Mouse (Mus musculus): Measurements from ENCODE around the gene Psma6. TPM values are rescaled to one million over a fixed set of nuclear protein-coding genes. Genes with fewer than 3 reads are reported as not detected.

The Psma6 gene
- polyA plus RNA-seq, 1 experiment, result 538 TPM

DNA sequence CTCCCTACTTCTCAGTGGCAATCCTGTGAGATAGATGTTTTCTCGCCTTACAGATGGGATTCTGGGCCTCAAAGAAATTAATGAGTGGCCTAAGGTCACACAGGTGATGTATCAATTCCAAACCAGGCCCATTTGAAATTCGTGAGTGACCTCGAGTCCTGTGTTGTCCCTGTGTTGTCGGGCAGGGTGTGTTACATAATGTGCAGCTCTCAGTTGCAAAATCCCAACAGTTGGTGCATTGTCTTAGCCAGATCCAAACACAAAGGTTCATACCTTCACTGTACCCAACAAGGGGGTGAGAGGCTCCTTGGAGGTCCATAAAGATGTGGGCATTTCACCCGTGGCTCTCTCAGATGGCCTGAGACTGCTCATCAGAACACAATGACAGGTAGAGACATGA, 56.4 kb downstream of the Psma6 start:
- H3K27ac ChIP-seq (ENCODE audit: control insufficient read depth, insufficient read depth, low read depth, low read length), result no peak overlapping the region
- H3K36me3 ChIP-seq (ENCODE audit: control insufficient read depth, insufficient read depth, low read length), result no peaks in the 10 kb centered on the region
- no peak overlapping the region for H3K4me3 ChIP-seq (ENCODE audit: control insufficient read depth, low read depth, low read length)
- TF ChIP-seq CTCF (IDR thresholded peaks at IDR 0.05; ENCODE audit: control insufficient read depth, insufficient read depth, insufficient replicate concordance, low read depth, low read length) (no peak), POLR2A (IDR thresholded peaks at IDR 0.05; ENCODE audit: control insufficient read depth, low read depth, low read length) (no peak)
- H3K27me3 ChIP-seq (ENCODE audit: control insufficient read depth, insufficient read depth, low read length), result no peaks in the 10 kb centered on the region
- peaks cover 5% of the 10 kb centered on the region for H3K4me1 ChIP-seq (ENCODE audit: control insufficient read depth, insufficient read depth, low read length)

DNA sequence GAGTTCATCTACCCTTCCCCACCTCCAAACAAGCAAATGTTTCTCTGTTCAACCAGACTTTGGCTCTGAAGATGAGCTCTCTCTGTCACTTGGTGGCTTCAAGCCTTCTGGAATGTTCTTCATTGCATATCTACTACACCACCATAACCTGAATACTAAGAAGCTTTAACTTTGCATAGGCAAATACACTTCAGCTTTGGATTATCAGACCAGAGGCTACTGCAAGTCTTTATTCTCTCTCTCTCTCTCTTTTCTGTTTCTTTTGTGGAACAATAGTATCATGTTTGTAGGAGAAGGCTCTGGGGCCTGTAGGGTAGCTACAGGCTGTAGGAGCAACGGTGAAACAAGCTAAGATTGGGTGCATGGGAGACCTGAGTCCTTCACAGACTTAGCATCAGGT, 58.2 kb downstream of the Psma6 start:
- TF ChIP-seq POLR2A (IDR thresholded peaks at IDR 0.05; ENCODE audit: control insufficient read depth, low read depth, low read length), result no peak
- TF ChIP-seq CTCF (IDR thresholded peaks at IDR 0.05; ENCODE audit: control insufficient read depth, insufficient read depth, insufficient replicate concordance, low read depth, low read length), result no peak
- no peaks in the 10 kb centered on the region for H3K27me3 ChIP-seq (ENCODE audit: control insufficient read depth, insufficient read depth, low read length)
- peak overlapping the region; percentile 47 for H3K27ac ChIP-seq (ENCODE audit: control insufficient read depth, insufficient read depth, low read depth, low read length)
- no peaks in the 10 kb centered on the region for H3K36me3 ChIP-seq (ENCODE audit: control insufficient read depth, insufficient read depth, low read length)
- H3K4me3 ChIP-seq (ENCODE audit: control insufficient read depth, low read depth, low read length), result no peak overlapping the region
- peaks cover 12% of the 10 kb centered on the region for H3K4me1 ChIP-seq (ENCODE audit: control insufficient read depth, insufficient read depth, low read length)

GRCm38 (mm10) chr12:55442861-55443850, 59.1 kb downstream of the Psma6 start:
- peaks cover 13% of the 10 kb centered on the region for H3K4me1 ChIP-seq (ENCODE audit: control insufficient read depth, insufficient read depth, low read length)
- H3K27me3 ChIP-seq (ENCODE audit: control insufficient read depth, insufficient read depth, low read length), result no peaks in the 10 kb centered on the region
- no peaks in the 10 kb centered on the region for H3K36me3 ChIP-seq (ENCODE audit: control insufficient read depth, insufficient read depth, low read length)
- peak overlapping the region; percentile 68 for H3K27ac ChIP-seq (ENCODE audit: control insufficient read depth, insufficient read depth, low read depth, low read length)
- H3K4me3 ChIP-seq (ENCODE audit: control insufficient read depth, low read depth, low read length), result no peak overlapping the region
- no peak for TF ChIP-seq POLR2A (IDR thresholded peaks at IDR 0.05; ENCODE audit: control insufficient read depth, low read depth, low read length)
- TF ChIP-seq CTCF (IDR thresholded peaks at IDR 0.05; ENCODE audit: control insufficient read depth, insufficient read depth, insufficient replicate concordance, low read depth, low read length), result no peak

DNA sequence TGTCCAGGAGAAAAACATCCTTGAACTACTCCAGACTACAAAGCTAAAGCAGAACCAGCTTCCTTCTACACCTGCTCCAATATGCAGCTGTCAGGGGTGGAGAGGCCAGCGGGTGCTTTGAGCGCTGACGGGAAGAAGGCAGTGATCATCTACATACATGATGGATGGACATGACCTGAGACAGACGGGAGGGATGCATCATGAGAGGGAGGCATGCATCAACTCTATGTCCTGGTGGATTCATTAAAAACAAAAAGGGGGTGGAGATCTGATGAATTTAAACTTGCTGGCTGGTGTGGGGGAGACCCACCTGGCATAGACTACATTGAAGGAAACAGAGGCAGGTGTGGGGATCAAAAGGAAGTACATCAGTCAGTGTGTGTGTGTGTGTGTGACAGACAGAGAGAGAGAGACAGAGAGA, 60.0 kb downstream of the Psma6 start:
- H3K4me1 ChIP-seq (ENCODE audit: control insufficient read depth, insufficient read depth, low read length), result peaks cover 8% of the 10 kb centered on the region
- no peaks in the 10 kb centered on the region for H3K36me3 ChIP-seq (ENCODE audit: control insufficient read depth, insufficient read depth, low read length)
- TF ChIP-seq POLR2A (IDR thresholded peaks at IDR 0.05; ENCODE audit: control insufficient read depth, low read depth, low read length) (no peak), CTCF (IDR thresholded peaks at IDR 0.05; ENCODE audit: control insufficient read depth, insufficient read depth, insufficient replicate concordance, low read depth, low read length) (no peak)
- H3K27me3 ChIP-seq (ENCODE audit: control insufficient read depth, insufficient read depth, low read length), result no peaks in the 10 kb centered on the region
- peak overlapping the region; percentile 37; the same call in 1 of the 2 replicates for H3K27ac ChIP-seq (ENCODE audit: control insufficient read depth, insufficient read depth, low read depth, low read length)
- H3K4me3 ChIP-seq (ENCODE audit: control insufficient read depth, low read depth, low read length), result no peak overlapping the region

DNA sequence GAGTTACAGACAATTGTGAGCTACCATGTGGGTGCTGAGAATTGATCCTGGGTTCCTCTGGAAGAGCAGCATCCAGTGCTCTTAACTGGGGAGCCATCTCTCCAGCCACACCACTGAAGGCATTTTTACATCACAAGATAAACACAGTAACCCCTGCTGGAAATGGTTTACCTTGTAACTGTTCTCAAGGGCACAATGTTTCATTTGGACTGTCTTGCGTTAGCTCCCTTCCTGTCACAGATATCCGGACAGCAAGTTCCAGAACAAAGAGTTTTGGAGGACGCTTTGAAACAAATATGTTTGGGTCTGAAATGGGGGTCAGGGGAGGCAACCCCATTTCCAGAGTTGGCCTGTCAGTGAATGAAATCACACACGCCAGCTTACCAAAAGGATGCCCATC, 61.6 kb downstream of the Psma6 start:
- H3K4me1 ChIP-seq (ENCODE audit: control insufficient read depth, insufficient read depth, low read length), result peaks cover 11% of the 10 kb centered on the region
- H3K4me3 ChIP-seq (ENCODE audit: control insufficient read depth, low read depth, low read length), result no peak overlapping the region
- no peaks in the 10 kb centered on the region for H3K27me3 ChIP-seq (ENCODE audit: control insufficient read depth, insufficient read depth, low read length)
- peak overlapping the region; percentile 89 for H3K27ac ChIP-seq (ENCODE audit: control insufficient read depth, insufficient read depth, low read depth, low read length)
- TF ChIP-seq POLR2A (IDR thresholded peaks at IDR 0.05; ENCODE audit: control insufficient read depth, low read depth, low read length), result no peak
- no peak for TF ChIP-seq CTCF (IDR thresholded peaks at IDR 0.05; ENCODE audit: control insufficient read depth, insufficient read depth, insufficient replicate concordance, low read depth, low read length)
- H3K36me3 ChIP-seq (ENCODE audit: control insufficient read depth, insufficient read depth, low read length), result no peaks in the 10 kb centered on the region

DNA sequence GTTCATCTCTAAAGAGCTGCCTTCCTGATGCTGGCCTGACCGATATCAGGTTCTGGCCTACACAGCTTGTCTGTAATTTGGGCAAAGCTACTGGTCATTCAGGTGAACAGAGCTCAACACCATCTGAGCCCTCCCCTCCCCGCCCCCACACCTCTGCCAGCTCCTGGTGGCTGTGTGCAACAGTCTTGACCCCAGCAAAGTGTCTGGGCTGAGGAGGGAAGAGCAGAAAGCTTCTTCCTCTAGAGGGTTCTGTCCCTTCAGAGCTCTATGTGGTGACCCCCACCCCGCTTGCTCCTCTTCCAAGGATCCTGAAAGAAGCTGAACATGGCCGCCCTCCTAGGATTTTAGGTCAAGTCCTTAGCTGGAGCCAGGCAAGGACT, 62.3 kb downstream of the Psma6 start:
- Histone ChIP-seq H3K4me3 (ENCODE audit: control insufficient read depth, low read depth, low read length) (no peak overlapping the region), H3K4me1 (ENCODE audit: control insufficient read depth, insufficient read depth, low read length) (peaks cover 11% of the 10 kb centered on the region), H3K27me3 (ENCODE audit: control insufficient read depth, insufficient read depth, low read length) (no peaks in the 10 kb centered on the region), H3K36me3 (ENCODE audit: control insufficient read depth, insufficient read depth, low read length) (no peaks in the 10 kb centered on the region), H3K27ac (ENCODE audit: control insufficient read depth, insufficient read depth, low read depth, low read length) (peak overlapping the region; percentile 89)
- TF ChIP-seq POLR2A (IDR thresholded peaks at IDR 0.05; ENCODE audit: control insufficient read depth, low read depth, low read length) (no peak), CTCF (IDR thresholded peaks at IDR 0.05; ENCODE audit: control insufficient read depth, insufficient read depth, insufficient replicate concordance, low read depth, low read length) (no peak)

- Histone ChIP-seq H3K4me3 (ENCODE audit: control insufficient read depth, low read depth, low read length) (no peak overlapping the region), H3K4me1 (ENCODE audit: control insufficient read depth, insufficient read depth, low read length) (peaks cover 11% of the 10 kb centered on the region), H3K27ac (ENCODE audit: control insufficient read depth, insufficient read depth, low read depth, low read length) (peak overlapping the region; percentile 89), H3K36me3 (ENCODE audit: control insufficient read depth, insufficient read depth, low read length) (no peaks in the 10 kb centered on the region), H3K27me3 (ENCODE audit: control insufficient read depth, insufficient read depth, low read length) (no peaks in the 10 kb centered on the region)
- TF ChIP-seq POLR2A (IDR thresholded peaks at IDR 0.05; ENCODE audit: control insufficient read depth, low read depth, low read length) (no peak), CTCF (IDR thresholded peaks at IDR 0.05; ENCODE audit: control insufficient read depth, insufficient read depth, insufficient replicate concordance, low read depth, low read length) (no peak)
Measured at GRCm38 (mm10) chr12:55446746-55447395, 62.8 kb downstream of the Psma6 start.

Measured in testis, adult 2 months (tissue).